Mouse (Mus musculus): Measurements from ENCODE around the gene Abca7. TPM values are rescaled to one million over a fixed set of nuclear protein-coding genes. Genes with fewer than 3 reads are reported as not detected.
A peak's percentile ranks its signal among the peaks of the same experiment; 100 is the strongest.

Abca7 gene
- polyA plus RNA-seq, 1 experiment from 2014 or later = 2.6 TPM

GRCm38 (mm10) chr10:79991548-79991947, 4.7 kb upstream of the Abca7 start:
- 84% methylated on average over 6 of the region's 6 CpGs for WGBS
- Histone ChIP-seq H3K36me3 (ENCODE audit: control insufficient read depth, insufficient read depth, low read length) (peaks cover 17% of the 10 kb centered on the region), H3K4me2 (replicated peaks; ENCODE audit: low read depth) (no peak overlapping the region), H3K9ac (ENCODE audit: low read length) (no peak overlapping the region), H3K27ac (replicated peaks) (no peak overlapping the region), H3K4me1 (replicated peaks; ENCODE audit: control insufficient read depth, insufficient read depth) (no peaks in the 10 kb centered on the region; the same call in 1 of the 2 replicates), H3K4me3 (ENCODE audit: low read depth, low read length) (peak overlapping the region; percentile 10; the same call in 1 of the 2 replicates), H3K9me3 (ENCODE audit: control insufficient read depth, low read length) (no peaks in the 10 kb centered on the region), H3K27me3 (ENCODE audit: control insufficient read depth, insufficient read depth, low read length) (no peaks in the 10 kb centered on the region)
- DNase-seq (ENCODE audit: low spot score) = no peak
- TF ChIP-seq CTCF (IDR thresholded peaks at IDR 0.05; ENCODE audit: low read depth) (peak; percentile 57), EP300 (optimal IDR thresholded peaks at IDR 0.05) (no peak)
- no peak for ATAC-seq (ENCODE audit: low FRiP score, low TSS enrichment)

- ATAC-seq (ENCODE audit: low FRiP score, low TSS enrichment) (no peak), DNase-seq (ENCODE audit: low spot score) (peak; percentile 76)
- TF ChIP-seq EP300 (optimal IDR thresholded peaks at IDR 0.05) (no peak), CTCF (IDR thresholded peaks at IDR 0.05; ENCODE audit: low read depth) (no peak)
- H3K27me3 ChIP-seq (ENCODE audit: control insufficient read depth, insufficient read depth, low read length) = no peaks in the 10 kb centered on the region
- 0 out of 2 replicates have a peak overlapping the region, but pooled peaks have one; percentile 13 for H3K9ac ChIP-seq (ENCODE audit: low read length)
- H3K4me3 ChIP-seq (ENCODE audit: low read depth, low read length) = no peak overlapping the region
- no peak overlapping the region for H3K4me2 ChIP-seq (replicated peaks; ENCODE audit: low read depth)
- peaks cover 17% of the 10 kb centered on the region for H3K36me3 ChIP-seq (ENCODE audit: control insufficient read depth, insufficient read depth, low read length)
- no peak overlapping the region for H3K27ac ChIP-seq (replicated peaks)
- no peaks in the 10 kb centered on the region for H3K4me1 ChIP-seq (replicated peaks; ENCODE audit: control insufficient read depth, insufficient read depth)
- WGBS = 75% methylated on average over 16 of the region's 16 CpGs
- H3K9me3 ChIP-seq (ENCODE audit: control insufficient read depth, low read length) = no peaks in the 10 kb centered on the region
Observed at GRCm38 (mm10) chr10:79994397-79995115, 1.7 kb upstream of the Abca7 start.

DNA sequence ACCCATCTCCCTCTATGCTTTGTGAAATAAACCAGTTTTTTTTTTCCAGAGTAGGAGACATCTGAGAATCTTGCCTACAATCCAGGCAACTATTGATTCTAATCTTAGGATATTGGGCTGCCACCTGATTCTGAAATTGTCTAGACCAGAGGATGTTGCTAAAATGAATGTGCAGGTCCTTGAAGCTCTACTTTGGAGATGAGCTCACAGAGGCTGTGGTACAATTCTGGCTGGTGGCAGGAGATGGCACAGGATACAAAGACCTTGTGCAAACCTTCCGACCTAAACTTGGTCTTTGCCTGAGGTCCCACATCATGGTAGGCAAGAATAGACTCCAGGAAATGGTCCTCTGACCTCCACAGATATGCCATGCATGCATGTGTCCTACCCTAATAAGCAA, 658 bp upstream of the Abca7 start:
- Histone ChIP-seq H3K4me1 (replicated peaks; ENCODE audit: control insufficient read depth, insufficient read depth) (no peaks in the 10 kb centered on the region), H3K36me3 (ENCODE audit: control insufficient read depth, insufficient read depth, low read length) (peaks cover 17% of the 10 kb centered on the region), H3K27me3 (ENCODE audit: control insufficient read depth, insufficient read depth, low read length) (no peaks in the 10 kb centered on the region), H3K27ac (replicated peaks) (no peak overlapping the region), H3K9me3 (ENCODE audit: control insufficient read depth, low read length) (no peaks in the 10 kb centered on the region), H3K4me2 (replicated peaks; ENCODE audit: low read depth) (no peak overlapping the region), H3K9ac (ENCODE audit: low read length) (no peak overlapping the region), H3K4me3 (ENCODE audit: low read depth, low read length) (no peak overlapping the region)
- no peak for DNase-seq (ENCODE audit: low spot score)
- WGBS = 68% methylated on average over 1 of the region's 1 CpGs
- ATAC-seq (ENCODE audit: low FRiP score, low TSS enrichment) = no peak
- no peak for TF ChIP-seq EP300 (optimal IDR thresholded peaks at IDR 0.05)
- no peak for TF ChIP-seq CTCF (IDR thresholded peaks at IDR 0.05; ENCODE audit: low read depth)

DNA sequence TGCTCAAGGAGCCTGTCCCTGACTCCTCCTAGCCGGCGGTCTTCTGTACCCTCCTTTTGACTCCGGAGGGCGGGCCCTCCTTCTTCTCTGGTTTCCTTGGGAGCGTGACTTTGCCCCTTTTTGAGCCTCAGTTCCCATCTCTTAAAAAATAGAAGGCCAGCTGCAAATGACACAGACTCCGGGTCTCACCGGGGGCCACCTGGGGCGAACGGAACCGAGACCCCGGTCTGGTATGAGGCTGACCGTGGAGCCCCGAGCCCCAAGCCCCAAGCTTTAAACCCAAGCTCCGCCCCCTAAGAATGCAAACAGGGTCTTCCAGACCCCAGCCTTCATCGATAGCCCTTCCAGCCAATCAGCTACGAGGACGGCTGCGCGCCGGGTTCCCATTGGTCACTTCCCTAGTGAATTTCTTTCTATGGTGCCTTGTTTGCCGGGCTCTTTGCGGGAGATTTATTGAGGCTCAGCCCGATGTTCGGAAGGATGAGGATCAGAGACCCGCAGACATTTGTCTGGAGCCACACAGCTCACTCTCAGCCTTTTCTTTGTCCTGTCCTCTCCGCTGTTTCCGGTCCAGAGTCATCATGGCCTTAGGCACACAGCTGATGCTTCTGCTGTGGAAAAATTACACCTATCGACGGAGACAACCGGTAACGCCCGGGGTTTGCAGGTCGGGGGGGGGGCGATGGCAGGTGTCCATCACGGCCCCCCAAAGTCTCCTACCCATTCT, 903 bp downstream of the Abca7 start:
- peak overlapping the region; percentile 52 for H3K4me3 ChIP-seq (ENCODE audit: low read depth, low read length)
- H3K27me3 ChIP-seq (ENCODE audit: control insufficient read depth, insufficient read depth, low read length) = no peaks in the 10 kb centered on the region
- H3K4me2 ChIP-seq (replicated peaks; ENCODE audit: low read depth) = peak overlapping the region; percentile 80
- H3K27ac ChIP-seq (replicated peaks) = peak overlapping the region; percentile 58
- ATAC-seq (ENCODE audit: low FRiP score, low TSS enrichment) (peak; percentile 38; the same call in 1 of the 2 replicates), DNase-seq (ENCODE audit: low spot score) (peak; percentile 69)
- TF ChIP-seq CTCF (IDR thresholded peaks at IDR 0.05; ENCODE audit: low read depth) (no peak), EP300 (optimal IDR thresholded peaks at IDR 0.05) (no peak)
- peak overlapping the region; percentile 63 for H3K9ac ChIP-seq (ENCODE audit: low read length)
- H3K4me1 ChIP-seq (replicated peaks; ENCODE audit: control insufficient read depth, insufficient read depth) = no peaks in the 10 kb centered on the region
- WGBS = 1% methylated on average over 35 of the region's 35 CpGs
- H3K9me3 ChIP-seq (ENCODE audit: control insufficient read depth, low read length) = no peaks in the 10 kb centered on the region
- peaks cover 15% of the 10 kb centered on the region for H3K36me3 ChIP-seq (ENCODE audit: control insufficient read depth, insufficient read depth, low read length)

DNA sequence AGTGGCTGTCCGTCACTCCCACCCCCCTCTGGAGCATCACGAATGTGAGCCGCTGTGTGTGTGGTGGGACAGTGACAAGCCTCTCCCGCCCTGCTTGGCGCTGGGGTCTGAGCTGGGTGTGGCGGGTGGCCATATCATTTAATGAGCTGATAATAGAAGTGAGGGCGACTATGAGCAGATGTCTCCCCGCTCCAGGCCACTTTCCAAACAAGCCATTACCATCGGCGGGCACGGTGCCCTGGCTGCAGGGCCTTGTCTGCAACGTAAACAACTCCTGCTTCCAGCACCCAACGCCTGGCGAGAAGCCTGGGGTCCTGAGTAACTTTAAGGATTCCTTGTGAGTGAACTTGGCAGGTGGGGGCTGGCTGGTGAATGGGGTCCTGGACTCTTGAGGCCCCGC, 1.5 kb downstream of the Abca7 start:
- Histone ChIP-seq H3K4me3 (ENCODE audit: low read depth, low read length) (peak overlapping the region; percentile 52), H3K4me1 (replicated peaks; ENCODE audit: control insufficient read depth, insufficient read depth) (0 out of 2 replicates have a peak, but pooled peaks cover 2% of the 10 kb centered on the region), H3K36me3 (ENCODE audit: control insufficient read depth, insufficient read depth, low read length) (peaks cover 14% of the 10 kb centered on the region), H3K27me3 (ENCODE audit: control insufficient read depth, insufficient read depth, low read length) (no peaks in the 10 kb centered on the region), H3K27ac (replicated peaks) (peak overlapping the region; percentile 30; the same call in 1 of the 2 replicates), H3K9me3 (ENCODE audit: control insufficient read depth, low read length) (no peaks in the 10 kb centered on the region), H3K9ac (ENCODE audit: low read length) (peak overlapping the region; percentile 35; the same call in 1 of the 2 replicates), H3K4me2 (replicated peaks; ENCODE audit: low read depth) (peak overlapping the region; percentile 80)
- DNase-seq (ENCODE audit: low spot score) (peak; percentile 52), ATAC-seq (ENCODE audit: low FRiP score, low TSS enrichment) (peak; percentile 3; the same call in 1 of the 2 replicates)
- TF ChIP-seq EP300 (optimal IDR thresholded peaks at IDR 0.05) (no peak), CTCF (IDR thresholded peaks at IDR 0.05; ENCODE audit: low read depth) (no peak)
- WGBS = 20% methylated on average over 15 of the region's 15 CpGs
